Mouse (Mus musculus): ENCODE data around the gene Rnpepl1.

The Rnpepl1 gene

GRCm38 (mm10) chr1:92910239-92910885 lies at the start of gene Rnpepl1:
Rnpepl1 (plus strand) TSS chr1:92910783.
- DNase-seq: peak; percentile 80

- no peak for DNase-seq
These were observed 49.1 kb upstream of the Rnpepl1 start for GRCm38 (mm10) chr1:92861503-92861902.

- no peak for DNase-seq
These were observed 47.3 kb upstream of the Rnpepl1 start for GRCm38 (mm10) chr1:92863268-92863667.

GRCm38 (mm10) chr1:92866170-92866569 lies 44.4 kb upstream of the Rnpepl1 start:
- no peak for DNase-seq

GRCm38 (mm10) chr1:92869985-92870384 lies 40.6 kb upstream of the Rnpepl1 start:
- DNase-seq: no peak

- no peak for DNase-seq
These were observed 37.9 kb upstream of the Rnpepl1 start for GRCm38 (mm10) chr1:92872666-92873065.

- DNase-seq: no peak
These were observed 36.6 kb upstream of the Rnpepl1 start for GRCm38 (mm10) chr1:92874011-92874410.

GRCm38 (mm10) chr1:92875360-92876111 lies 35.0 kb upstream of the Rnpepl1 start:
- no peak for DNase-seq

- no peak for DNase-seq
These were observed 33.1 kb upstream of the Rnpepl1 start for GRCm38 (mm10) chr1:92877431-92877978.

- DNase-seq: peak; percentile 36
These were observed 32.4 kb upstream of the Rnpepl1 start for GRCm38 (mm10) chr1:92878066-92878741.

GRCm38 (mm10) chr1:92879266-92879665 lies 31.3 kb upstream of the Rnpepl1 start:
- peak; percentile 93 for DNase-seq

GRCm38 (mm10) chr1:92880101-92880500 lies 30.5 kb upstream of the Rnpepl1 start:
- DNase-seq: peak; percentile 28

- DNase-seq: no peak
These were observed 28.6 kb upstream of the Rnpepl1 start for GRCm38 (mm10) chr1:92881982-92882381.

- no peak for DNase-seq
These were observed 21.5 kb upstream of the Rnpepl1 start for GRCm38 (mm10) chr1:92888901-92889655.

GRCm38 (mm10) chr1:92892791-92893190 lies 17.8 kb upstream of the Rnpepl1 start:
- no peak for DNase-seq

- DNase-seq: no peak
These were observed 16.7 kb upstream of the Rnpepl1 start for GRCm38 (mm10) chr1:92893896-92894295.

- DNase-seq: peak; percentile 87
These were observed 15.5 kb upstream of the Rnpepl1 start for GRCm38 (mm10) chr1:92895089-92895488.

- no peak for DNase-seq
These were observed 7.8 kb upstream of the Rnpepl1 start, which contains the start of gene Ankmy1 for GRCm38 (mm10) chr1:92902786-92903185. Ankmy1 (minus strand) TSS chr1:92902906.

GRCm38 (mm10) chr1:92903627-92904026 lies 7.0 kb upstream of the Rnpepl1 start:
- no peak for DNase-seq

- DNase-seq: no peak
These were observed 4.8 kb upstream of the Rnpepl1 start for GRCm38 (mm10) chr1:92905703-92906310.

GRCm38 (mm10) chr1:92906779-92907631 lies 3.6 kb upstream of the Rnpepl1 start, which contains the start of gene Dusp28:
Dusp28 (plus strand) TSS chr1:92906981.
- peak; percentile 88 for DNase-seq
